Mouse (Mus musculus) forebrain, postnatal 0 days (tissue): ENCODE results near the gene Cbln4. TPM values are rescaled to one million over a fixed set of nuclear protein-coding genes. Genes with fewer than 3 reads are reported as not detected.

Experiments
- ATAC-seq: fragments of 200-750 bp; cut with Nextera tagmentation; 2 replicates; pipeline ENCODE4 v1.8.0; 2017; ENCODE audit warnings: mild to moderate bottlenecking, moderate library complexity
- DNase-seq: peaks from one replicate; pipeline ENCODE4 v3.0.0-alpha.2; 2015
- H3K27ac ChIP-seq: fragments of 300-500 bp; sonication (generic); 2 replicates; pipeline ENCODE4 v1.5.1; 2014; ENCODE audit warnings: low read depth, mild to moderate bottlenecking, antibody characterized with exemption, low read length, moderate library complexity, mixed read lengths
- H3K27me3 ChIP-seq: fragments of 300-500 bp; sonication (generic); 2 replicates; pipeline ENCODE4 v1.6.1; 2014; ENCODE audit warnings: mild to moderate bottlenecking, low read length, mixed read lengths; ENCODE audit not compliant: insufficient read depth
- H3K36me3 ChIP-seq: fragments of 300-500 bp; sonication (generic); 2 replicates; pipeline ENCODE4 v1.6.1; 2014; ENCODE audit warnings: mild to moderate bottlenecking, moderate library complexity; ENCODE audit not compliant: insufficient read depth
- H3K4me1 ChIP-seq: fragments of 300-500 bp; sonication (generic); 2 replicates; pipeline ENCODE4 v1.6.1; 2014; ENCODE audit warnings: antibody characterized with exemption; ENCODE audit not compliant: insufficient read depth
- H3K4me2 ChIP-seq: fragments of 300-500 bp; sonication (generic); 2 replicates; pipeline ENCODE4 v1.6.1; 2014; ENCODE audit warnings: low read depth, mild to moderate bottlenecking, moderate library complexity
- H3K4me3 ChIP-seq: fragments of 300-500 bp; sonication (generic); 2 replicates; pipeline ENCODE4 v1.5.1; 2014; ENCODE audit warnings: low read depth, low read length, mixed read lengths
- H3K9ac ChIP-seq: fragments of 300-500 bp; sonication (generic); 2 replicates; pipeline ENCODE4 v1.6.1; 2014; ENCODE audit warnings: mild to moderate bottlenecking
- H3K9me3 ChIP-seq: fragments of 300-500 bp; sonication (generic); 2 replicates; pipeline ENCODE4 v1.6.1; 2016; ENCODE audit warnings: low read length
- CTCF ChIP-seq: sonication (generic); IDR thresholded peaks from 2 replicates; pipeline ENCODE4 v1.5.1; 2016; ENCODE audit warnings: antibody characterized with exemption, control low read depth, low read depth
- WGBS: fragments of 180-500 bp; shearing (Covaris S2); extraction: QIAGEN DNeasy Blood & Tissue Kit; methylation state at CpG from one replicate; pipeline ENCODE4 v1.1.7; 2014; 5-methylcytosine and 5-hydroxymethylcytosine counted together
- polyA plus RNA-seq: library from polyadenylated mRNA; unstranded; fragments of >200 nt; fragmentation: Nextera tagmentation; extraction: Ambion mirVana; gene quantifications from 2 replicates; pipeline ENCODE4 v1.2.1, GENCODE M21; 2015
- total RNA-seq: library from RNA; depleted of rRNA; stranded (reverse); fragments of >200 nt; gene quantifications from 2 replicates; pipeline ENCODE4 v1.2.3, GENCODE M21; 2014; rRNA removed

The Cbln4 gene
- total RNA-seq: 10.9 and 15.7 TPM in 2 replicates
- polyA plus RNA-seq: 11.5 and 24.0 TPM in 2 replicates

- Histone ChIP-seq H3K4me3 (peak within 1 kb of the TSS; percentile 38), H3K4me2 (peak within 1 kb of the TSS; percentile 65), H3K4me1 (peaks cover 6% of the 10 kb centered on the region), H3K27ac (no peak within 1 kb of the TSS), H3K9me3 (no peaks in the 10 kb centered on the region), H3K27me3 (peaks cover 29% of the 10 kb centered on the region), H3K9ac (peak within 1 kb of the TSS; percentile 38), H3K36me3 (no peaks in the 10 kb centered on the region)
- DNase-seq (peak; percentile 31), ATAC-seq (no peak)
- WGBS: 3% methylated on average over 23 of the region's 23 CpGs
- TF ChIP-seq CTCF: no peak
Measured at GRCm38 (mm10) chr2:172043235-172043610, at the start of gene Cbln4. TSS of gene Cbln4 (minus strand) at chr2:172043466.

DNA sequence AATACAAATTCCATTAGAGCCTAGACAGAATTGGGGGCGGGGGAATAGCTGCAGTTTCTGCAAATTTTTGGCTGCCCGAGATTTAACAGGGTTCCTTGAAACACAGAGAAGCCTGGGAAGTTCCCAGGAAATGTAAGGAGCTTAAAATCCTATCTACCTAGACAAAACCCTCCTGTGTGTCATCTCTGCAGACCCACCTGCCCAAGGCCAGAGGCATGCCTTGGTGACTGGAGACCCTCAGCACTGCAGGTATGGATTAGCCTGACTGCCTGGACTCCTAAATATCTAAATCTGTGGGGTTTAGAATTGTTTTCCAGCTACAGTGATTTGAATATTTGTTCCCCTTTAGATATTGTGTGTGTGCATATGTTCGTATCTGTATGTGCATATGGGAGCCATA, 35.3 kb upstream of the Cbln4 start:
- DNase-seq (no peak), ATAC-seq (no peak)
- Histone ChIP-seq H3K4me1 (no peaks in the 10 kb centered on the region), H3K27ac (no peak overlapping the region), H3K9me3 (no peaks in the 10 kb centered on the region), H3K27me3 (no peaks in the 10 kb centered on the region), H3K4me2 (no peak overlapping the region), H3K36me3 (no peaks in the 10 kb centered on the region), H3K4me3 (no peak overlapping the region), H3K9ac (no peak overlapping the region)
- WGBS: 68% methylated on average over 3 of the region's 3 CpGs
- TF ChIP-seq CTCF: no peak

DNA sequence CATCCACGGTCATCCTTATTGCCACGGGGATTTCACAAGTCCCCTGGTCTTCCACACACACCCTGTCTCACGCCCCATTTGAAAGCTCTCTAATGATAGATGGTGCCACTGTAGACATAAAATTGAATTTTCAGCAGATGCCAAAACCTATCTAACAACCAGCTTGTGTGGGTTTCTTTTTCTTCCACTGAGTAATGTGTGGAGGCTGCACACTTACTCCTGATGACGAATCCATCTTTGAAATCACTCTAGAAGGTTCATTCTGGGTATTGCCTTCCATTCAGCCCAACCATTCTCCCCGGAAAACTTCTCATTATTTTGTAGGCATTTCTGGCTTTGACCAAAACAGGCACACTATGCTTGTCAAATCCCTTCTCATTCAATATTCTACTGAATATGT, 33.0 kb upstream of the Cbln4 start:
- Histone ChIP-seq H3K4me2 (no peak overlapping the region), H3K36me3 (no peaks in the 10 kb centered on the region), H3K9me3 (no peaks in the 10 kb centered on the region), H3K27ac (no peak overlapping the region), H3K4me3 (no peak overlapping the region), H3K9ac (no peak overlapping the region), H3K27me3 (no peaks in the 10 kb centered on the region), H3K4me1 (no peaks in the 10 kb centered on the region)
- ATAC-seq (no peak), DNase-seq (no peak)
- WGBS: 86% methylated on average over 5 of the region's 5 CpGs
- no peak for TF ChIP-seq CTCF

DNA sequence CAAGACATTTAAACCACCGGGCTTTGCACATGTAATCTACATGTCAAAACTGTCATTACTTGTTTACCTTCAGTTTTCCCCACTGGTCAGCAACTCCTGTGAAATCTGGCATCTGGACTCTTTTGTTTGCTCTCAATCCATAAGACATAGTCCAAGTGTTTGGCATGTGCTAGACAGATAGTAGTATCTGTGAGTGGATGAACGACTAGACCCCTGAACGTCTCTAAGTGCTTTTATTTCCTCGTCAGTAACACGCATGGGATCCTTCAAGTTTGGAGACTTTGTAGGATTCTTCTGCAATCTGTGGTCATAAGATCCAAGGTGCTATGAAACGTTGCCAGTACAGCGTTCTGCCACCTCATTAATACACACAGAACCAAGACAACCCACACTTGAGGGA, 19.6 kb upstream of the Cbln4 start:
- no peaks in the 10 kb centered on the region for H3K36me3 ChIP-seq
- H3K4me3 ChIP-seq: no peak overlapping the region
- no peak overlapping the region for H3K27ac ChIP-seq
- DNase-seq: no peak
- TF ChIP-seq CTCF: no peak
- WGBS: 92% methylated on average over 7 of the region's 7 CpGs
- H3K9ac ChIP-seq: no peak overlapping the region
- H3K9me3 ChIP-seq: no peaks in the 10 kb centered on the region
- ATAC-seq: no peak
- H3K4me2 ChIP-seq: no peak overlapping the region
- no peaks in the 10 kb centered on the region for H3K27me3 ChIP-seq
- no peaks in the 10 kb centered on the region for H3K4me1 ChIP-seq

DNA sequence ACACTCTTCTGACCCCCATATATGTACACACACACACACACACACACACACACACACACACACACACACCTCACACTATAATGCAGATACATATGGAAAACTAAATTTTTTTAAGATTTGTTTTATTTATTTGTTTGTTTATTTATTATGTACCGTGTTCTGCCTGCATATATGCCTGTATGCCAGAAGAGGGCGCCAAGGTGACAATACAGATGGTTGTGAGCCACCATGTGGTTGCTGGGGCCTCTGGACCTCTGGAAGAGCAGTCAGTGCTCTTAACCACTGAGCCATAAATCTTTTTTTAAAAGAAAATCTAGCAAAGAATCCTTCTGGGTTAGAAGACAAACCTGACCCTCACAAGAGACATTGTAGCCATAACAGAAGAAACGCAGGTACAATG, 16.5 kb upstream of the Cbln4 start:
- H3K27me3 ChIP-seq: no peaks in the 10 kb centered on the region
- peak; percentile 25; the same call in 1 of the 2 replicates for TF ChIP-seq CTCF

GRCm38 (mm10) chr2:172058936-172059665, 15.8 kb upstream of the Cbln4 start:
- DNase-seq: no peak
- H3K36me3 ChIP-seq: no peaks in the 10 kb centered on the region
- ATAC-seq: no peak
- no peak overlapping the region for H3K4me2 ChIP-seq
- H3K4me3 ChIP-seq: no peak overlapping the region
- WGBS: 58% methylated on average over 7 of the region's 7 CpGs
- no peaks in the 10 kb centered on the region for H3K9me3 ChIP-seq
- no peaks in the 10 kb centered on the region for H3K27me3 ChIP-seq
- no peak for TF ChIP-seq CTCF
- no peak overlapping the region for H3K9ac ChIP-seq
- no peaks in the 10 kb centered on the region for H3K4me1 ChIP-seq
- no peak overlapping the region for H3K27ac ChIP-seq

More for the DNA sequence above, 16.5 kb upstream of the Cbln4 start:
- no peaks in the 10 kb centered on the region for H3K4me1 ChIP-seq
- no peak overlapping the region for H3K27ac ChIP-seq
- H3K36me3 ChIP-seq: no peaks in the 10 kb centered on the region
- no peak for DNase-seq
- no peak overlapping the region for H3K4me3 ChIP-seq
- ATAC-seq: no peak
- no peaks in the 10 kb centered on the region for H3K9me3 ChIP-seq
- WGBS: 64% methylated on average over 3 of the region's 3 CpGs
- no peak overlapping the region for H3K4me2 ChIP-seq
- no peak overlapping the region for H3K9ac ChIP-seq

GRCm38 (mm10) chr2:172046002-172046401, 2.7 kb upstream of the Cbln4 start:
- Histone ChIP-seq H3K4me3 (no peak overlapping the region), H3K9me3 (no peaks in the 10 kb centered on the region), H3K4me2 (no peak overlapping the region), H3K9ac (no peak overlapping the region), H3K4me1 (peaks cover 6% of the 10 kb centered on the region; the same call in 1 of the 2 replicates), H3K27me3 (peaks cover 23% of the 10 kb centered on the region), H3K36me3 (no peaks in the 10 kb centered on the region), H3K27ac (no peak overlapping the region)
- TF ChIP-seq CTCF: no peak
- ATAC-seq (no peak), DNase-seq (no peak)
- 59% methylated on average over 7 of the region's 7 CpGs for WGBS
